Mouse (Mus musculus): ENCODE results near the gene Pde11a. TPM values are rescaled to one million over a fixed set of nuclear protein-coding genes. Genes with fewer than 3 reads are reported as not detected.

The Pde11a gene
- polyA plus RNA-seq, 1 experiment from 2014 or later = 0.23 TPM

DNA sequence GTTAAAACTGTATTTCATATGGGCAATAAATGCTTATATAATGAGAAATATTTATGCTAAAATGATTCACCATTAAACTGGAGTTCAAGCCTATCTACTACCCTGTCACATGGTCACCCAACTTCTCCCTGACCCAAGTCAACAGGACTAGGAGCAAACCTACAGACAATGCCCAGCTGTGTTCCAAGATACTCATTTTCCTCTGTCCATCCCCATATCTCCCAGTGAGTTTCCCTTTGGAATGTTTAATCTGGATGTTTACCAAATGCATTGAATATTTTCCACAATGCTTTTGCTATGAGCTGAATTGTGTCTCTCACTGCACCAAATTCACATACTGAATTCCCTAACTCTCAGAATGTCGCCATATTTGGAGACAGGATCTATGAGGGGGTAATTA, 221.4 kb downstream of the Pde11a start:
- Histone ChIP-seq H3K9me3 (ENCODE audit: control insufficient read depth, low read length) (no peaks in the 10 kb centered on the region), H3K27me3 (replicated peaks; ENCODE audit: control insufficient read depth, insufficient read depth, low read length) (no peaks in the 10 kb centered on the region), H3K4me3 (ENCODE audit: low read length) (no peak overlapping the region), H3K9ac (ENCODE audit: low read depth, low read length) (no peak overlapping the region), H3K36me3 (ENCODE audit: control insufficient read depth, insufficient read depth, low read length) (no peaks in the 10 kb centered on the region), H3K27ac (ENCODE audit: low read length) (no peak overlapping the region), H3K4me2 (ENCODE audit: low read depth, low read length) (no peak overlapping the region), H3K4me1 (ENCODE audit: control insufficient read depth, insufficient read depth, low read length) (no peaks in the 10 kb centered on the region)
- WGBS = 79% methylated on average over 1 of the region's 1 CpGs
- no peak for ATAC-seq

DNA sequence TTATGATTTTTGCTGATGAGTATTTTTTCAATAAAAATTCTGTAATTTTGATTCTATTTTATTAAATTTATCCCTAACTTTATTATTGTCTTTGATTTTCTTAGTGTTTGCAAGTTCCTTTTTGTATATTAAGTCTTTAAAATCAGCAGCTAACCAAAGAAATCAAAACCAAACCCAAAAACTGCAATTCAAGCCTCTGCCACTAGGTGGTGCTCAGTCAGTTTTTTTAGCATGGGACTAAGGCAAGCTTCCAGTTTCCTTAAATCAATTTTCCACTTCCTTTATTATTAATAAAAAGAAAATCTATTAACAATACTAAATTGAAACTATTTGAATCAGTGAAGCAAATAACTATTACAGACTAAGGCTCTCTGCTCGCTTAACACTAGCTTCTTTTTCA, 222.9 kb downstream of the Pde11a start:
- no peaks in the 10 kb centered on the region for H3K4me1 ChIP-seq (ENCODE audit: control insufficient read depth, insufficient read depth, low read length)
- H3K27me3 ChIP-seq (replicated peaks; ENCODE audit: control insufficient read depth, insufficient read depth, low read length) = no peaks in the 10 kb centered on the region
- H3K36me3 ChIP-seq (ENCODE audit: control insufficient read depth, insufficient read depth, low read length) = no peaks in the 10 kb centered on the region
- no peak overlapping the region for H3K4me3 ChIP-seq (ENCODE audit: low read length)
- ATAC-seq = no peak
- no peak overlapping the region for H3K4me2 ChIP-seq (ENCODE audit: low read depth, low read length)
- no peak overlapping the region for H3K9ac ChIP-seq (ENCODE audit: low read depth, low read length)
- no peak overlapping the region for H3K27ac ChIP-seq (ENCODE audit: low read length)
- 42% methylated on average over 1 of the region's 1 CpGs for WGBS
- no peaks in the 10 kb centered on the region for H3K9me3 ChIP-seq (ENCODE audit: control insufficient read depth, low read length)

DNA sequence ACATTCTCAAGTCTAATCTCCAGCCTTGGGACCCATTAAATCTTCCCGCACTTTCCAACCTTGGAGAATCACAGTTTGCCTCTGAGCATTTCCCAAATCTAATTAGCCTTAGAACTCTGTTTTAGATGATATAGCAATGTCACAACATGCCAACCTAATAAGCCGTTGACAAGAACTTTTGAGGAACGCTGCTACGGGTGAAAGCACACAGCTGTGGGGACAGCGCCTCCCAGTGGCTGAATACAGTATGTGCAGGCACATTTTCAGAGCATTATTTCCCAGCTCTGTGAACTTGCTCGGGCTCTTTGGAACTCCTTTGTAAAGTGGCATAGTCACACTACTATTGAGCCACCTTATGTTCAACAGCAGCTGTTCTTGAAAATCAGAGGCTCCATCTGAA, 223.8 kb downstream of the Pde11a start:
- no peak overlapping the region for H3K4me2 ChIP-seq (ENCODE audit: low read depth, low read length)
- no peaks in the 10 kb centered on the region for H3K9me3 ChIP-seq (ENCODE audit: control insufficient read depth, low read length)
- no peaks in the 10 kb centered on the region for H3K27me3 ChIP-seq (replicated peaks; ENCODE audit: control insufficient read depth, insufficient read depth, low read length)
- no peak for ATAC-seq
- no peaks in the 10 kb centered on the region for H3K36me3 ChIP-seq (ENCODE audit: control insufficient read depth, insufficient read depth, low read length)
- H3K4me1 ChIP-seq (ENCODE audit: control insufficient read depth, insufficient read depth, low read length) = peaks cover 4% of the 10 kb centered on the region; the same call in 1 of the 2 replicates
- WGBS = 26% methylated on average over 6 of the region's 6 CpGs
- no peak overlapping the region for H3K27ac ChIP-seq (ENCODE audit: low read length)
- H3K4me3 ChIP-seq (ENCODE audit: low read length) = no peak overlapping the region
- H3K9ac ChIP-seq (ENCODE audit: low read depth, low read length) = no peak overlapping the region

DNA sequence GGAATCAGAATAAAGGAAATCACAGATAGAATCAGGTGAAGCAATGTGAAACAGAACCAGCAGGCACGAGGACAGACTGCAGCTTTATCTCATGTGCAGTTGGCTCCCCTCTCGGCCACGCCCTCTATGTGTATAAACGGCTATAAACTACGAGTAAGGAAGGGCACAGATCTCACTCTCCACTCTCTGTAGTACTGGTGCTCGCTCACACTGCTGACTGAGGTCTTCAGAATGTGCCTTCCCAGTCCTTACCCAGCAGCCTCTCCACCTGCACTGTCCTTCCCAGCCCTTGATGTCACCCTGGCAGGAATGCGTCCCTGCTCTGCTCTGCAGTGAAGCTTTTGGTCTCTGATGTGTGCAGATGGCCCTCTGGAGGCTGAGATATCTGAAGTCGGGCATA, 228.9 kb downstream of the Pde11a start:
- Histone ChIP-seq H3K4me1 (ENCODE audit: control insufficient read depth, insufficient read depth, low read length) (peaks cover 7% of the 10 kb centered on the region; the same call in 1 of the 2 replicates), H3K4me3 (ENCODE audit: low read length) (no peak overlapping the region), H3K36me3 (ENCODE audit: control insufficient read depth, insufficient read depth, low read length) (no peaks in the 10 kb centered on the region), H3K9ac (ENCODE audit: low read depth, low read length) (peak overlapping the region; percentile 25), H3K9me3 (ENCODE audit: control insufficient read depth, low read length) (no peaks in the 10 kb centered on the region), H3K27ac (ENCODE audit: low read length) (no peak overlapping the region), H3K27me3 (replicated peaks; ENCODE audit: control insufficient read depth, insufficient read depth, low read length) (no peaks in the 10 kb centered on the region), H3K4me2 (ENCODE audit: low read depth, low read length) (peak overlapping the region; percentile 23; the same call in 1 of the 2 replicates)
- ATAC-seq = peak; percentile 94
- WGBS = 20% methylated on average over 8 of the region's 8 CpGs

DNA sequence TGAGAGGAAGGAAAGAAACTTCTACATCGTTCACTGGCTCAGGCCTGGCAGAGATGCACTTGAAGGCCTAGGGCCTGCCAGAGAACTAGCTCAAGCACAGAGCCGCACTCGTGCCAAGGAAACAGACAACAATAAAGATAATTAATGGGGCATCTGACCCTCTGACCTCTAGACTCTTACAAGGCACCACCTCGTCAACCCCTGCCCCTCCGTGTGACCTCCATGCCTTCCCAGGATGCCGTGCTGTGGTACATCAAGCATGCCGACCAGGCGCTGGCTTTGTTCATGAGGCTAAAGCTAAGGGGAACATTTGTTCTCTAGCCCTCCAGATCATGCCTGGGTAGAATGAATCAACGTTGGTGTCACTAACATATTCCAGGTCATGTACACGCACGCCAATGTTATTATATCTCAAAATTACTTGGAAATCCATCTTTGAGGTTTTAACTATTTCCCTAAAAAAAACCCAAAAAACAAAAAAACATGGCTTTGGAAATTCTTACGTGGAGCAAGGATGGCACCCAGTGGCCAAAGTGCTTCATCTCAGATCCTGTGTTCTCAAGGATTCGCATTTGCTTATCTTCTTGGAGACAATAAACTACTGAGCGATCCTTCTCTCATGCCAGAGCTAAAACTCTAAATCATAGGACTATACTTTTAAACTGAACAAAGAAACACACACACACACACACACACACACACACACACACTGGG, 236.5 kb downstream of the Pde11a start:
- H3K4me2 ChIP-seq (ENCODE audit: low read depth, low read length) = no peak overlapping the region
- H3K9ac ChIP-seq (ENCODE audit: low read depth, low read length) = no peak overlapping the region
- no peak for ATAC-seq
- H3K4me3 ChIP-seq (ENCODE audit: low read length) = no peak overlapping the region
- no peaks in the 10 kb centered on the region for H3K36me3 ChIP-seq (ENCODE audit: control insufficient read depth, insufficient read depth, low read length)
- peaks cover 24% of the 10 kb centered on the region for H3K4me1 ChIP-seq (ENCODE audit: control insufficient read depth, insufficient read depth, low read length)
- WGBS = 40% methylated on average over 14 of the region's 14 CpGs
- no peaks in the 10 kb centered on the region for H3K9me3 ChIP-seq (ENCODE audit: control insufficient read depth, low read length)
- H3K27me3 ChIP-seq (replicated peaks; ENCODE audit: control insufficient read depth, insufficient read depth, low read length) = no peaks in the 10 kb centered on the region
- no peak overlapping the region for H3K27ac ChIP-seq (ENCODE audit: low read length)

DNA sequence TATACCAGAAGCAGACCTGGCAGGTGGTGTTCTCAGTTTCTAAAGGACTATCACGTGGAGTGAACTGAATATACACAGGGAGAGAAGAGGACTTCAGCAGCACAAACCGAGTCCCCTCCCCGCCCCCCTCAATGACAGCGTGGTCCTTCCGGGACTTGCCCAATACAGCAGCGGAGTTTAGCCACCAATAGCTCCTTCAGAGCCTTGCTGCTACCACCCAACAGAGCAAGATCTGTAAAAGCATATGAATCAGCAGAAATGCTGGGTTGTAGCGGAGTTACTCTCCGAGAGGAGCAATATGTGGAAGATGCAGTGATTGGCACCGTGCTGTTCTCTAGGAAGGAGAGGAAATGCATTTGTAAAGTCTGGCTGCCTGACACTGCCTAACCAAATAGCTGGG, 238.0 kb downstream of the Pde11a start:
- Histone ChIP-seq H3K9me3 (ENCODE audit: control insufficient read depth, low read length) (no peaks in the 10 kb centered on the region), H3K27ac (ENCODE audit: low read length) (0 out of 2 replicates have a peak overlapping the region, but pooled peaks have one; percentile 11), H3K9ac (ENCODE audit: low read depth, low read length) (no peak overlapping the region), H3K36me3 (ENCODE audit: control insufficient read depth, insufficient read depth, low read length) (no peaks in the 10 kb centered on the region), H3K4me1 (ENCODE audit: control insufficient read depth, insufficient read depth, low read length) (peaks cover 24% of the 10 kb centered on the region), H3K4me2 (ENCODE audit: low read depth, low read length) (no peak overlapping the region), H3K4me3 (ENCODE audit: low read length) (no peak overlapping the region), H3K27me3 (replicated peaks; ENCODE audit: control insufficient read depth, insufficient read depth, low read length) (no peaks in the 10 kb centered on the region)
- no peak for ATAC-seq
- WGBS = 65% methylated on average over 9 of the region's 9 CpGs

DNA sequence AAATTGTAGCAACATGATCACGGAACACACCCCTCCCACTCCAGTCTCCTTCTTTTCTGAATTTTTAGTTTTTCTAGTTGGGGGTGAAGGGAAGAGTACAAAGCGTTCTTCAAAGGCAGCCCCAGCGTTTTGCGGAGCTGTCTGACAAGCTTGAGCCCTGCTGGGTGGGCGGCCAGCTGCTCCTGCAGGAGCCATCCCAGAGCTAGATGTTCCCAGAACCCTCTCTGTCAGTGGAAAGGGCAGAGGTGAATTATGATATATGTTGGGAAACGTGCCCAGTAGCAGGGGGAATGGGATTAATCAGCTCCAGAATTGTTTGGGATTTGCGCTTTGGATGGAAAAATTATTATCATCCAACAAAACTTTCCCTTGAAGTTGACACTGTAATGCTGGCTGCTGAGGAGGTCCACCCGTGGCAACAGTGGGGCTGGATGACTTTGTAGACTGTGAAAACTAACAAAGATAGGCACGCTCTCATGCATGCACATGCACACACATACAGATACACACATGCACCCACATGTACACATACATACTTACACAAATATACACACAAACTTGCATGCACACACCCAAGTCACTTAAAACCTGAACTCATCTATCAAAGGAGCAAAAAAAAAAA, 238.7 kb downstream of the Pde11a start:
- H3K4me2 ChIP-seq (ENCODE audit: low read depth, low read length) = no peak overlapping the region
- peak; percentile 56; the same call in 1 of the 2 replicates for ATAC-seq
- peaks cover 24% of the 10 kb centered on the region for H3K4me1 ChIP-seq (ENCODE audit: control insufficient read depth, insufficient read depth, low read length)
- no peak overlapping the region for H3K4me3 ChIP-seq (ENCODE audit: low read length)
- 41% methylated on average over 9 of the region's 9 CpGs for WGBS
- no peaks in the 10 kb centered on the region for H3K9me3 ChIP-seq (ENCODE audit: control insufficient read depth, low read length)
- H3K27ac ChIP-seq (ENCODE audit: low read length) = peak overlapping the region; percentile 45
- no peaks in the 10 kb centered on the region for H3K36me3 ChIP-seq (ENCODE audit: control insufficient read depth, insufficient read depth, low read length)
- H3K27me3 ChIP-seq (replicated peaks; ENCODE audit: control insufficient read depth, insufficient read depth, low read length) = no peaks in the 10 kb centered on the region
- no peak overlapping the region for H3K9ac ChIP-seq (ENCODE audit: low read depth, low read length)

DNA sequence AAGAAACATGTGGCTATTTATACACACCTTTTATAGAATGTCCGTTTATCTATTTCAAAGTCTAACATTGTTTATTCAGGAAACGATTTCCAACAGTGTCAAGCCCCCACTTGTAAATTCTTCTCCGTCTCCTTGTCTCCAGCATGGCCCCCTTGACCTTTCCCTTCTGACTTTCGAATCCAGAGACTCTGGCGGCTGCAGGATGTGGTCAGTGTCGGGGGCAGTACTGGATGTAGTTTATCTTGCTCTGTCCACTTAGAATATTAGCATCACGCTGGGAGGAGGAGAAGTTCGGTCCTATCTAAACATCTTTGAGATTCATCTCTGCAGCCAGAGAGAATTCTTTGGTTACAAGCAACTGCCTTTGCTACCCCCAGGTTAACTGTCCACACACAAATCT, 240.2 kb downstream of the Pde11a start:
- ATAC-seq = no peak
- Histone ChIP-seq H3K9me3 (ENCODE audit: control insufficient read depth, low read length) (no peaks in the 10 kb centered on the region), H3K27me3 (replicated peaks; ENCODE audit: control insufficient read depth, insufficient read depth, low read length) (no peaks in the 10 kb centered on the region), H3K4me1 (ENCODE audit: control insufficient read depth, insufficient read depth, low read length) (peaks cover 24% of the 10 kb centered on the region), H3K4me3 (ENCODE audit: low read length) (no peak overlapping the region), H3K27ac (ENCODE audit: low read length) (peak overlapping the region; percentile 45; the same call in 1 of the 2 replicates), H3K4me2 (ENCODE audit: low read depth, low read length) (no peak overlapping the region), H3K9ac (ENCODE audit: low read depth, low read length) (no peak overlapping the region), H3K36me3 (ENCODE audit: control insufficient read depth, insufficient read depth, low read length) (no peaks in the 10 kb centered on the region)
- WGBS = 21% methylated on average over 8 of the region's 8 CpGs

DNA sequence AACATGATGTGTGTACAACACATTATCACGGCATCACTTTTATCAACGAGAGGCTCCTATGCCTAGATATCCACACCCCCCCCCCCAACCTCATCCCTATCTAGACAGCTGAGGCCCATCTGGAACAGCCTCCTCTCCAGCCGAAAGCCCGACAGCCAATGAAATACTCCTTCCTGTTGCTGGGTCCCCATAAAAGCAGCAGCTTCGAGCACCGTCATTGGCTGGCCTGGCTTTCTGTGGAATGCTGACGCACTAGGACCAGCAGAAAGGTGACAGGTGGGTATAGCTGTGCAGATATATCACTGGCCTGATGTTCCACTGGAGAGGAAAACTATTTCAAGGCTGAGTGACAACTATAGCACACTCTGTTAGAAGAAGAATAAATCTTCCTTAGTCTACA, 240.7 kb downstream of the Pde11a start:
- peak; percentile 49 for ATAC-seq
- Histone ChIP-seq H3K4me2 (ENCODE audit: low read depth, low read length) (peak overlapping the region; percentile 33), H3K4me1 (ENCODE audit: control insufficient read depth, insufficient read depth, low read length) (peaks cover 24% of the 10 kb centered on the region), H3K36me3 (ENCODE audit: control insufficient read depth, insufficient read depth, low read length) (no peaks in the 10 kb centered on the region), H3K9ac (ENCODE audit: low read depth, low read length) (no peak overlapping the region), H3K27ac (ENCODE audit: low read length) (no peak overlapping the region; the same call in 1 of the 2 replicates), H3K4me3 (ENCODE audit: low read length) (peak overlapping the region; percentile 6; the same call in 1 of the 2 replicates), H3K9me3 (ENCODE audit: control insufficient read depth, low read length) (no peaks in the 10 kb centered on the region), H3K27me3 (replicated peaks; ENCODE audit: control insufficient read depth, insufficient read depth, low read length) (no peaks in the 10 kb centered on the region)
- WGBS = 23% methylated on average over 7 of the region's 7 CpGs
